Mouse (Mus musculus) heart, embryonic 11.5 days (tissue): ENCODE measurements around the gene 9130213A22Rik. TPM values are rescaled to one million over a fixed set of nuclear protein-coding genes. Genes with fewer than 3 reads are reported as not detected.

ENCODE experiments used
- ATAC-seq: fragments of 200-750 bp; cut with Nextera tagmentation; replicated peaks from 2 replicates; pipeline ENCODE4 v1.8.0; 2017; ENCODE audit warnings: moderate library complexity; ENCODE audit not compliant: insufficient number of reproducible peaks, low FRiP score, low TSS enrichment
- H3K27ac ChIP-seq: fragments of 300-500 bp; sonication (generic); 2 replicates; pipeline ENCODE4 v1.5.1; 2014; ENCODE audit warnings: mild to moderate bottlenecking, low read depth, low read length
- H3K27me3 ChIP-seq: fragments of 300-500 bp; sonication (generic); 2 replicates; pipeline ENCODE4 v1.6.1; 2014; ENCODE audit warnings: mild to moderate bottlenecking, low read length, mixed read lengths; ENCODE audit not compliant: control insufficient read depth, insufficient read depth
- H3K36me3 ChIP-seq: fragments of 300-500 bp; sonication (generic); 2 replicates; pipeline ENCODE4 v1.6.1; 2014; ENCODE audit warnings: mild to moderate bottlenecking, low read length, moderate library complexity, mixed read lengths; ENCODE audit not compliant: control insufficient read depth, insufficient read depth
- H3K4me1 ChIP-seq: fragments of 300-500 bp; sonication (generic); 2 replicates; pipeline ENCODE4 v1.6.1; 2014; ENCODE audit warnings: low read length; ENCODE audit not compliant: control insufficient read depth, insufficient read depth
- H3K4me2 ChIP-seq: fragments of 300-500 bp; sonication (generic); 2 replicates; pipeline ENCODE4 v1.6.1; 2014; ENCODE audit warnings: mild to moderate bottlenecking, moderate library complexity
- H3K4me3 ChIP-seq: fragments of 300-500 bp; sonication (generic); 2 replicates; pipeline ENCODE4 v1.5.1; 2014; ENCODE audit warnings: low read depth, low read length
- H3K9ac ChIP-seq: fragments of 300-500 bp; sonication (generic); 2 replicates; pipeline ENCODE4 v1.6.1; 2014; ENCODE audit warnings: mild to moderate bottlenecking, low read depth, low read length, moderate library complexity
- H3K9me3 ChIP-seq: fragments of 300-500 bp; sonication (generic); replicated peaks from 2 replicates; pipeline ENCODE4 v1.6.1; 2016; ENCODE audit warnings: low read length; ENCODE audit not compliant: control insufficient read depth
- WGBS: fragments of 180-500 bp; shearing (Covaris S2); extraction: QIAGEN DNeasy Blood & Tissue Kit; methylation state at CpG from one replicate; pipeline ENCODE4 v1.1.7; 2014; ENCODE audit not compliant: insufficient replicate concordance; 5-methylcytosine and 5-hydroxymethylcytosine counted together
- polyA plus RNA-seq: library from polyadenylated mRNA; unstranded; fragments of >200 nt; fragmentation: Nextera tagmentation; extraction: Ambion mirVana; gene quantifications from 2 replicates; pipeline ENCODE4 v1.2.1, GENCODE M21; 2014

Gene 9130213A22Rik
- polyA plus RNA-seq, 1 experiment from 2014 or later: 0.49 TPM

GRCm38 (mm10) chr11:69101604-69102402 is 20.6 kb downstream of the 9130213A22Rik start:
- H3K27me3 ChIP-seq: no peaks in the 10 kb centered on the region
- no peak overlapping the region for H3K4me3 ChIP-seq
- peaks cover 33% of the 10 kb centered on the region for H3K36me3 ChIP-seq
- no peaks in the 10 kb centered on the region for H3K9me3 ChIP-seq
- no peak overlapping the region for H3K9ac ChIP-seq
- no peak overlapping the region for H3K4me2 ChIP-seq
- peaks cover 38% of the 10 kb centered on the region for H3K4me1 ChIP-seq
- no peak overlapping the region for H3K27ac ChIP-seq
- no peak for ATAC-seq
- 88% methylated on average over 20 of the region's 21 CpGs for WGBS

- peaks cover 28% of the 10 kb centered on the region for H3K36me3 ChIP-seq
- H3K4me2 ChIP-seq: peak overlapping the region; percentile 94
- ATAC-seq: no peak
- 88% methylated on average over 20 of the region's 20 CpGs for WGBS
- 0 out of 2 replicates have a peak overlapping the region, but pooled peaks have one; percentile 36 for H3K9ac ChIP-seq
- H3K27ac ChIP-seq: peak overlapping the region; percentile 96
- H3K4me1 ChIP-seq: peaks cover 48% of the 10 kb centered on the region
- H3K4me3 ChIP-seq: no peak overlapping the region
- H3K27me3 ChIP-seq: no peaks in the 10 kb centered on the region
- H3K9me3 ChIP-seq: no peaks in the 10 kb centered on the region
Observed at GRCm38 (mm10) chr11:69100639-69101360, 21.6 kb downstream of the 9130213A22Rik start.

- H3K9ac ChIP-seq: peak overlapping the region; percentile 69
- WGBS: 1% methylated on average over 23 of the region's 23 CpGs
- H3K4me2 ChIP-seq: peak overlapping the region; percentile 94
- no peaks in the 10 kb centered on the region for H3K9me3 ChIP-seq
- peaks cover 24% of the 10 kb centered on the region for H3K36me3 ChIP-seq
- H3K27me3 ChIP-seq: no peaks in the 10 kb centered on the region
- ATAC-seq: 0 out of 2 replicates have a peak, but pooled peaks have one; percentile 2
- H3K27ac ChIP-seq: peak overlapping the region; percentile 96
- H3K4me3 ChIP-seq: peak overlapping the region; percentile 58
- H3K4me1 ChIP-seq: peaks cover 48% of the 10 kb centered on the region
Observed at GRCm38 (mm10) chr11:69099915-69100345, 22.5 kb downstream of the 9130213A22Rik start.

- Histone ChIP-seq H3K9ac (peak overlapping the region; percentile 69), H3K9me3 (no peaks in the 10 kb centered on the region), H3K27me3 (no peaks in the 10 kb centered on the region), H3K4me1 (peaks cover 48% of the 10 kb centered on the region), H3K27ac (peak overlapping the region; percentile 96), H3K4me2 (peak overlapping the region; percentile 94), H3K36me3 (peaks cover 21% of the 10 kb centered on the region), H3K4me3 (peak overlapping the region; percentile 58)
- ATAC-seq: no peak
- WGBS: under 1% methylated on average over 22 of the region's 22 CpGs
Observed at GRCm38 (mm10) chr11:69099177-69099914, 23.0 kb downstream of the 9130213A22Rik start.

- peaks cover 15% of the 10 kb centered on the region for H3K36me3 ChIP-seq
- peaks cover 48% of the 10 kb centered on the region for H3K4me1 ChIP-seq
- under 1% methylated on average over 19 of the region's 19 CpGs for WGBS
- H3K27ac ChIP-seq: peak overlapping the region; percentile 96
- no peaks in the 10 kb centered on the region for H3K27me3 ChIP-seq
- peak overlapping the region; percentile 58 for H3K4me3 ChIP-seq
- ATAC-seq: peak; percentile 55
- H3K4me2 ChIP-seq: peak overlapping the region; percentile 94
- peak overlapping the region; percentile 69 for H3K9ac ChIP-seq
- H3K9me3 ChIP-seq: no peaks in the 10 kb centered on the region
Observed at GRCm38 (mm10) chr11:69098762-69099091, 23.7 kb downstream of the 9130213A22Rik start.

- peak overlapping the region; percentile 58 for H3K4me3 ChIP-seq
- peak overlapping the region; percentile 96 for H3K27ac ChIP-seq
- peak overlapping the region; percentile 70; the same call in 1 of the 2 replicates for H3K9ac ChIP-seq
- H3K4me2 ChIP-seq: peak overlapping the region; percentile 94
- H3K27me3 ChIP-seq: no peaks in the 10 kb centered on the region
- no peaks in the 10 kb centered on the region for H3K9me3 ChIP-seq
- WGBS: 28% methylated on average over 8 of the region's 8 CpGs
- no peak for ATAC-seq
- H3K36me3 ChIP-seq: peaks cover 10% of the 10 kb centered on the region
- peaks cover 48% of the 10 kb centered on the region for H3K4me1 ChIP-seq
Observed at GRCm38 (mm10) chr11:69098039-69098761, 24.2 kb downstream of the 9130213A22Rik start.

GRCm38 (mm10) chr11:69096987-69097900 is 25.1 kb downstream of the 9130213A22Rik start:
- H3K4me1 ChIP-seq: peaks cover 50% of the 10 kb centered on the region
- peak overlapping the region; percentile 96 for H3K27ac ChIP-seq
- peak overlapping the region; percentile 94 for H3K4me2 ChIP-seq
- no peaks in the 10 kb centered on the region for H3K9me3 ChIP-seq
- H3K4me3 ChIP-seq: peak overlapping the region; percentile 44
- peak overlapping the region; percentile 70 for H3K9ac ChIP-seq
- WGBS: 2% methylated on average over 29 of the region's 29 CpGs
- peaks cover 7% of the 10 kb centered on the region; the same call in 1 of the 2 replicates for H3K36me3 ChIP-seq
- no peaks in the 10 kb centered on the region for H3K27me3 ChIP-seq
- peak; percentile 40 for ATAC-seq
